Mouse (Mus musculus): ENCODE measurements around the gene Thpo.

GRCm38 (mm10) chr16:20694781-20695180, 39.5 kb downstream of the Thpo start:
- TF ChIP-seq POLR2A (IDR thresholded peaks at IDR 0.05; ENCODE audit: borderline replicate concordance, extremely low read depth, low read depth, low read length): no peak
- no peak for TF ChIP-seq CTCF (IDR thresholded peaks at IDR 0.05; ENCODE audit: insufficient read depth, low read length)
